Mouse (Mus musculus) spleen, adult 10 weeks (tissue): ENCODE measurements around the gene Gpr143. TPM values are rescaled to one million over a fixed set of nuclear protein-coding genes. Genes with fewer than 3 reads are reported as not detected.

Experiments
- polyA plus RNA-seq: library from polyadenylated mRNA; stranded (reverse); fragments of 350-450 nt; fragmentation: Illumina TruSeq; extraction: RNeasy Lipid Tissue Mini Kit (QIAGEN cat#74804); gene quantifications from one replicate; pipeline ENCODE4 v1.2.3, GENCODE M21; 2015; ENCODE audit warnings: low replicate concordance; ENCODE audit not compliant: insufficient read depth

Gpr143 gene
- polyA plus RNA-seq = not detected

DNA sequence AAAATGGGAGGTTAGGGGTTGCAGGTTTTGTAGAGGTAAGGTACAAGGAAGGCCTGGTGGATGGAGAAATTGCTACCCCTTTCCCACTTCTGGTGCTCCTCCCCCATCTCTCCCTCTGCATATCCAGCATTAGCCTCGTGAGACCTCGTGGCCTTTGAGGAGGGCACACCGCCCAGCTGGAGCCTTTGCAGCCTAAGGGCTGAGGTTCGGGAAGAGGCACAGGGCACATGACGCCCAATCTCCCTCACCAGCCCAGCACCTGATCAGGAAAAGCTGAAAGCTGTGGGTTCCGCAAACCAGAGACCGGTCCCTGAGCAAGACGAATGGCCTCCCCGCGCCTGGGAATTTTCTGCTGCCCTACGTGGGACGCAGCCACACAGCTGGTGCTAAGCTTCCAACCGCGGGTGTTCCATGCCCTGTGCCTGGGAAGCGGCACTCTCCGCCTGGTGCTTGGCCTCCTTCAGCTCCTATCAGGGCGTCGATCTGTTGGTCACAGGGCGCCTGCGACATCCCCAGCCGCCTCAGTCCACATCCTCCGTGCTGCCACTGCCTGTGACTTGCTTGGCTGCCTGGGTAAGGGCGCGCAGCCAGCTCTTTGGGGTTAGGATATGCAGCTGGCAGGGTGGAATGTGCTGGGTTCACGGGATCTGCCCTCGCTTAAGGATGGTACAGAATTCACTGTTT, at the start of gene Gpr143:
Gpr143 (plus strand) TSS at position 202 of the 684 bp plus-strand sequence.

DNA sequence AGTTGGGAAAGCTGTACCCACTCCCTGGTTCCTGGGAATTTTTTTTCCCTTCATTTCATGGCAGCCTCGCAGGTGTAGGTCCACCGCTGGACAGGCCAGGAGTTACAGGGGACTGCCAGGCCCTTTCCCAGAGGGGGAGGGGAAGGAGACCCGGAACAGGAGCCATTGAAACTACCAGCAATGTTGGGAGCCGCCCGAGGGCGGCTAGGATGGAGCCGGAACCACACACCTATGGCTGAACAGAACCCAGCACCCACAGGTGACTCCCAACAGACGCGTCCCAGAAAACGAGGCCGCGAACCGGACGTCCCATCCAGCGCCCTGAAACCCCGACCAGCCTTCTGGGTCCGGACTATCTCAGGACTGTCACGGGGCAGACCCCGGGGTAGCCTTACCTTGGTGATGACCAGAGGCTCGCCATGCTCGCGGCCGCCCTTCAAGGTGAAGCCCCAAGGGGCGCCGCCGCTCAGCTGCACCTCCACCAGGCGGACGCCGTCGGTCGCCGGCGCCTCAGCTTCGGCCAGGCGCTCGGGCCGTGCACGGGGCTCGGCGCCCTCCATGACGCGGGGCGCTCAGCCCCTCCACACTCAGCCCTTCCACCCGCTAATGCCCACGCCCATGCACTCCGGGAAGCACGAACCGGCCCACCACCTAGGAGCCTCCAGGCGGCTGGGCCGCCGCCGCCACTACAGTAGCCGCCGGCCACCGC, 12.7 kb upstream of the Gpr143 start, which contains the start of gene Shroom2:
Shroom2 (minus strand) TSS at position 575 of the 709 bp plus-strand sequence.

Other genes starting within 250 kb of the Gpr143 start
- not detected for gene Cldn34a, start 218.6 kb upstream of the Gpr143 start, polyA plus RNA-seq
- gene Shroom2, start 12.5 kb upstream of the Gpr143 start, polyA plus RNA-seq = 1.3 TPM
- gene Usp51, start 224.5 kb downstream of the Gpr143 start, polyA plus RNA-seq = not detected